Mouse (Mus musculus): ENCODE data around the gene Fam241a. TPM values are rescaled to one million over a fixed set of nuclear protein-coding genes. Genes with fewer than 3 reads are reported as not detected.

The Fam241a gene
- total RNA-seq, 2 experiments from 2014 or later: 18.0 to 28.2 TPM

- no peak for ATAC-seq (replicated peaks; ENCODE audit: poor library complexity, severe bottlenecking)
Observed at GRCm38 (mm10) chr3:127841926-127842325, 54.2 kb downstream of the Fam241a start.

GRCm38 (mm10) chr3:127837972-127838644 is 58.0 kb downstream of the Fam241a start:
- no peak for ATAC-seq (replicated peaks; ENCODE audit: poor library complexity, severe bottlenecking)

GRCm38 (mm10) chr3:127837154-127837865 is 58.8 kb downstream of the Fam241a start, which contains the start of gene Ap1ar:
Gene Ap1ar, minus strand, starts transcription at chr3:127837523.
- peak; percentile 94 for ATAC-seq (replicated peaks; ENCODE audit: poor library complexity, severe bottlenecking)

- no peak for ATAC-seq (replicated peaks; ENCODE audit: poor library complexity, severe bottlenecking)
Observed at GRCm38 (mm10) chr3:127836798-127837153, 59.3 kb downstream of the Fam241a start.

GRCm38 (mm10) chr3:127835594-127835993 is 60.5 kb downstream of the Fam241a start:
- ATAC-seq (replicated peaks; ENCODE audit: poor library complexity, severe bottlenecking): no peak

GRCm38 (mm10) chr3:127834040-127834439 is 62.1 kb downstream of the Fam241a start:
- no peak for ATAC-seq (replicated peaks; ENCODE audit: poor library complexity, severe bottlenecking)

GRCm38 (mm10) chr3:127831079-127831478 is 65.0 kb downstream of the Fam241a start:
- ATAC-seq (replicated peaks; ENCODE audit: poor library complexity, severe bottlenecking): peak; percentile 83

GRCm38 (mm10) chr3:127830183-127830582 is 65.9 kb downstream of the Fam241a start:
- ATAC-seq (replicated peaks; ENCODE audit: poor library complexity, severe bottlenecking): no peak

- ATAC-seq (replicated peaks; ENCODE audit: poor library complexity, severe bottlenecking): no peak
Observed at GRCm38 (mm10) chr3:127827123-127827522, 69.0 kb downstream of the Fam241a start.

- ATAC-seq (replicated peaks; ENCODE audit: poor library complexity, severe bottlenecking): no peak
Observed at GRCm38 (mm10) chr3:127826503-127826902, 69.6 kb downstream of the Fam241a start.

- peak; percentile 86 for ATAC-seq (replicated peaks; ENCODE audit: poor library complexity, severe bottlenecking)
Observed at GRCm38 (mm10) chr3:127823886-127824863, 71.9 kb downstream of the Fam241a start.

- ATAC-seq (replicated peaks; ENCODE audit: poor library complexity, severe bottlenecking): no peak
Observed at GRCm38 (mm10) chr3:127821209-127821608, 74.9 kb downstream of the Fam241a start.

GRCm38 (mm10) chr3:127820400-127820799 is 75.7 kb downstream of the Fam241a start:
- ATAC-seq (replicated peaks; ENCODE audit: poor library complexity, severe bottlenecking): no peak

Other genes starting within 250 kb of the Fam241a start
- 10.5 and 16.1 TPM in 2 replicates for gene Alpk1, start 115.8 kb downstream of the Fam241a start, total RNA-seq (2014; fragmentation: Nextera tagmentation)
- gene Alpk1, start 115.8 kb downstream of the Fam241a start, total RNA-seq (2017): 14.9 and 19.7 TPM in 2 replicates
- gene Tifa, start 106.5 kb downstream of the Fam241a start, total RNA-seq (2014; fragmentation: Nextera tagmentation): 49.4 and 52.3 TPM in 2 replicates
- gene Tifa, start 106.5 kb downstream of the Fam241a start, total RNA-seq (2017): 51.3 and 53.6 TPM in 2 replicates
- gene Ap1ar, start 58.8 kb downstream of the Fam241a start, total RNA-seq (2014; fragmentation: Nextera tagmentation): 56.0 and 88.6 TPM in 2 replicates
- 57.4 and 59.7 TPM in 2 replicates for gene Ap1ar, start 58.8 kb downstream of the Fam241a start, total RNA-seq (2017)

Measured in granulocyte monocyte progenitor cell, adult 5-6 weeks (primary cell).